Mouse (Mus musculus) brain, adult 2 months (tissue): Measurements from ENCODE around the gene Slc5a11.
A peak's percentile ranks its signal among the peaks of the same experiment; 100 is the strongest.

ENCODE experiments used
- DNase-seq: peaks from one replicate; pipeline ENCODE4 v3.0.0; 2011; ENCODE audit warnings: low read depth, low spot score

Gene Slc5a11

DNA sequence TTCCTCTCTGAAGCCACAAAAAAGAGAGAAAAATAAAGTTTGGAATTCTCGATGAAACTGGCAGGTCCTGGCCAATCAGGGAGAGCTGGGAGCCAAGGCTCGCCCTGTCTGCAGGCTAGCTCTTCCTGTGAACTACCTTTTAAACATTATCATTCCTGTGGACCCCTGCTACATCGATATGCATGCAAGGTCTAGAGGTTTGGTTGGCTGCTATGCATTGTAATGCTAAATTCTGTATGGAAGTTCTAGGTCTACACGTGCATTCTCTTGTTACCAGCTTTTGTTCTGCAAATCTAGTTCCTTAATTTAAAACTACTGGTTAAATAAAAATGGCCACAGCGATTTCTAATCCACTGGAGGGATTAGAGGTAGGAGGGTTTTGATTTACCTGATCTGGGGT is 3.1 kb upstream of the Slc5a11 start:
- no peak for DNase-seq

DNA sequence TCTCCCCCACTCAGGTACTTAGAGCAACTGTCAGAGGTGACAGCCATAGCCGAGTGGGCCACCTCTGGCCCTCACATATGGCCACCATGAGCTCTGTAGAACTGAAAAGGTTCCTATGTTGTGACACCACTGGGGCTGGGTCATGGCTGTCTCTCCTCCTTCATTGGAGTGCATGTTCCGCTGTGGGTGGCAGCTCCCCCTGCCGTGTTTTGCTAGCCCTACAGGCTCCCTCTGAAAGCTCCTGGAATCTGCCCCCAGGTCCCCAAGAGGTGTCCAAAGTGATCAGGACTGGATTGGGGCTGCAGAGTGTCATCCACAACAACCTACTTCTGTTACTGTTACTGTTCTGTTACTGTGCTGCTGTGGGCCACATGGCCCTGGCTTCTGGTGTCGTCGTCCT is 2.3 kb upstream of the Slc5a11 start:
- DNase-seq = no peak

DNA sequence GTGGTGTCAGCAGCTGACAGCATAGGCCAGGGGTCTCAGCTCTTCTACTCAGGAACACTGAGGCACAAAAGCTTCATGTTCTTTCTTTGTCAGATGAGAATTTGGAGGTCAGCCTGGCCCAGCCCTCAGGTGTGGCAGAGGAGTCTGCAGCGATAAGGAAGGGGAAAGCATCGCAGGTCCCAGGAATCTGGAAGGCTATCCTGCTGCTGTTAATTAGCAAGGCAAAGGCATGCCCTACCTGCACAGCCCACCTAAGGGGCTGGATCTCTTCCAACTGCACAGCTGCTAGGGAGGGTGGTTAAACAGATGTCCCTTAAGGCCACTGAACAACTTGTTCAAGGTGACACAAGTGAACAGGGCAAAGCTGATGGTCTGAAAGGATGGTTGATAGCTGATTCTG is 558 bp downstream of the Slc5a11 start:
- DNase-seq = no peak

DNA sequence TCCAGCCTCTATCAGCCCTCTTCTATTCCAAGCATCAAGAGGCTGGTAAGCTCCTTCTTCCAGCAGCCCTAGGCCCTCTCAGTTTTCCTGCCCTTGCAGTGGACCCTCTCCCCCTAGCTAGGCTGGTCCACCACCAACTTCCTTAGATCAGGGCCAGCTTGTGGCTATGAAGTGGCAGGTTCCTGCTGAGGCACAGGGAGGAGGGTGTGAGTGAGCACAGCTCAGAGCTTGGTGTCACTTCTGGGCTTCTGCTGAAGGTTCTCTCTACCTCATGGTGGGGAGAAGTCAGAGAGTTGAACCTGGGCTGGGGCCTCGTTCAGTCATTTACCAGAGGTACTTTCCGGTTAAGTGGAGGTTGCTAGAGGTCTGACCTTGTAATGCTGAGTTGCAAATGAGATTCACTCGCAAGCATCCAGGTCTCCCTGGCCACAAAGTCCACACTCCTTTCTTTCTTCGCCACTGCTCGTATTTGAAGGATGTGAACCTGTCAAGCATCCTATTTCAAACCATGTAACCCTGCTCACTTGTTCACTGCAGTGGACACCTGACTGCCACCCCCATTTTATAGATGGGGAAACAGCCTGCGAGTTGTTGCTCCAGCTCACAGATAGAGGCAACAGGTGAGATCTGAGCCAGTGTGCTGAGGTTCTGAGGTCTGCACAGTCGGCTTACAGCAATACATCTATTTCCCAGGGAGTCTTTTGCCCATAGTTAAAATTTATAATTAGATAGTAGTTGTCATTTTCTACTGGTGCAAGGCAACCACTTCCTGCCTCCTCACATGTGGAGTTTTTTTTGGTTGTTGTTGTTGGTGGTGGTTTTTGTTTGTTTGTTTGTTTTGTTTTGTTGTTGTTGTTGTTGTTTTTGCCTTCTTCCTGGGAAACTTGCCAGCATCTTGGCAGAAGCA is 3.1 kb downstream of the Slc5a11 start:
- DNase-seq = no peak

DNA sequence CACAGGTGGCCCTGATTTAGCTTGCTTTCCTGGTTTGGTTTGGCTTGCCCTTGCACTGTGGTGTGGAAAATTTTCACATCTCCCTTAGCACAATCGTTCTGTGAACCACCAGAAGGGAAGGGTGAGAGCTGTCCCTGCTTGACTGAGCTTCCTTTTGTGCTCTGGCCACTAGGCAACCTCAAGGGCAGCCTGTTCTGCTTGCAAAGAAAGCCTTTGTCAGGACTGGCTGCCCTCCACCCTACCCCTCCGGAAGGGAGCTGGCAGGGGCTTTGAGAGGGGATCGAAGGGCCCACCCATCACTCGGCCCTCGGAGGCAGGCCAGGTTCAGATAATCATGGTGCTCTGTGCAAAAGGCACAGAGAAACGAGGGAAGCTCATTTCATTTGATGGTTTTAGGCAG is 4.0 kb downstream of the Slc5a11 start:
- peak; percentile 92 for DNase-seq

- DNase-seq = peak; percentile 73
Observed at GRCm38 (mm10) chr7:123219781-123220632, 5.4 kb downstream of the Slc5a11 start.

- DNase-seq = no peak
Observed at GRCm38 (mm10) chr7:123220633-123220942, 6.0 kb downstream of the Slc5a11 start.

GRCm38 (mm10) chr7:123224076-123224475 is 9.5 kb downstream of the Slc5a11 start:
- DNase-seq = no peak

- DNase-seq = no peak
Observed at GRCm38 (mm10) chr7:123225159-123225558, 10.6 kb downstream of the Slc5a11 start.

GRCm38 (mm10) chr7:123235449-123235848 is 20.9 kb downstream of the Slc5a11 start:
- DNase-seq = no peak

- peak; percentile 71 for DNase-seq
Observed at GRCm38 (mm10) chr7:123238621-123239020, 24.0 kb downstream of the Slc5a11 start.

GRCm38 (mm10) chr7:123240064-123240463 is 25.5 kb downstream of the Slc5a11 start:
- no peak for DNase-seq

DNA sequence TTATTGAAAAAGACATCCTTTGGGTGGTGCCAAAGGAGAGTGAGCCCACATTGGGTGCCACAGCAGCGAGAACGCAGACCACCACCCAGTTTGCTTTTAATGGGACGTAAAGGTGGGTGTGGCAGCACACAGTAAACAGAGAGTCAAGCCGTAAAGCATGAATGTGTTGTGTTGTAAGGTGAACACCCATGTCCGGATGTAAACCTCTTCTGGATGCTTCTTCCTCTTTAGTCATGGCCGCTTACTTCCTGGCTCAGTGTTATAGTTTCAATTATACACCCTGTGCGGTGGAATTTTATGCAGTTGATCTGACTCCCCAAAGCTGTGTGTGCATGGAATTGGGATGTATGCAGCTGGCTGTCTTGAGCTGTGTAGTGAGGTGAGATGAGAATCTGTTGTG is 27.7 kb downstream of the Slc5a11 start:
- DNase-seq = no peak

DNA sequence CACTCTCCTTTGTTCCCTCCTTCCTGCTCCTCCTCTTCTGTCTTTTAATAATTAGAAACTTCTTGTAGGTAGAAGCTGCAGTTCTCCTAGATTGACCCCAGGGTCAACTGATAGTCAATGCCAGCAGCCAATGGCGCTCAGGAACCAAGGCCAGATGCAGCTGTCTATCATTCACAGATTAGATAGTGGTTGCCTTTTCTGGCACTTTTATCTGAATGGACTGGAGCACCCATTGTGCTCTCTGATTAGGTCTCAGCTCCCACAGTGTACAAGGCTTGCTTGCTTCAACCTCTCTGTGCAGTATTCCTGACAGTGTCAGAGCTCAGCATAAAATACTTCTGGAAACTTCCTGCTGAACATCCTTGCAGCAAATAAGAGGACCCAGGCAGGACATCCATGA is 30.3 kb downstream of the Slc5a11 start:
- no peak for DNase-seq

GRCm38 (mm10) chr7:123246504-123247084 is 32.0 kb downstream of the Slc5a11 start:
- DNase-seq = no peak

- no peak for DNase-seq
Observed at GRCm38 (mm10) chr7:123248166-123248565, 33.6 kb downstream of the Slc5a11 start.

- DNase-seq = no peak
Observed at GRCm38 (mm10) chr7:123251343-123251742, 36.8 kb downstream of the Slc5a11 start.

DNA sequence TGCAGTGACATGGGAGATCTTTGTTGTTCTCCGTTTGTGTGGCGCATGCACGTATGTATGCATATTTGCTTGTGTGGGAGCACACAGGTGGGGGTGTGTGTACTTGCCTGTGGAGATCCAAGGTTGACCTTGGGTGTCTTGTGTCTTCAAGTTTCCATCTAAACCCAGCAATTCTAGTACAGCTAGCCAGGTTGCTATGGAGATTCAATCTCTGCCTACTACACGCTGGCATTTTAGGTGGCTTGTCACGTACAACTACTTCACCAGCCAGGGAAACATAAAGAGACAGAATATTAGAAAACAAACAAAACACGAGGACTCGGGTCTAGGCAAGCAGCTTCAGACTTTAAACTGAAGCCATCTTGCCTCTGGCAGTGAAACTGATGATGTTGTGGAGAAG is 38.8 kb downstream of the Slc5a11 start:
- peak; percentile 64 for DNase-seq

- no peak for DNase-seq
Observed at GRCm38 (mm10) chr7:123254196-123254970, 39.8 kb downstream of the Slc5a11 start.

- DNase-seq = peak; percentile 58
Observed at GRCm38 (mm10) chr7:123258103-123258502, 43.5 kb downstream of the Slc5a11 start.

DNA sequence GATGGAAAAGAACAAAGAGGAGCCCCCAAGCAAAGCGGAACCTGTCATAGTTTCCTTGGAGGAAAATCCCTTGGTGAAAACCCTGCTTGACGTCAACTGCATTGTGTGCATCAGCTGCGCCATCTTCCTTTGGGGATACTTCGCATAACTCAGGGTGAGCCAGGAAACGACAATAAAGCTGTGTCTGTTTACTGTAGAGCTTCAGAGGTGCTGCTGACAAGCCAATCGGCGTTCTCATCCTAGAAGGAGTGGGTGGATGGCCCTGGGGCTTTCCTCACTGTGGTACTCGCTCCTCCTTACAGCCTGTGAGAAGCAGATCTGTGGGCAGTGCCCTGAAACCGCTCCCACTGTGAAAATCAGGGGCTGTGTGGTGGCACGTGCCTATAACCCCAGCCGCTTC is 58.5 kb downstream of the Slc5a11 start:
- DNase-seq = peak; percentile 17

DNA sequence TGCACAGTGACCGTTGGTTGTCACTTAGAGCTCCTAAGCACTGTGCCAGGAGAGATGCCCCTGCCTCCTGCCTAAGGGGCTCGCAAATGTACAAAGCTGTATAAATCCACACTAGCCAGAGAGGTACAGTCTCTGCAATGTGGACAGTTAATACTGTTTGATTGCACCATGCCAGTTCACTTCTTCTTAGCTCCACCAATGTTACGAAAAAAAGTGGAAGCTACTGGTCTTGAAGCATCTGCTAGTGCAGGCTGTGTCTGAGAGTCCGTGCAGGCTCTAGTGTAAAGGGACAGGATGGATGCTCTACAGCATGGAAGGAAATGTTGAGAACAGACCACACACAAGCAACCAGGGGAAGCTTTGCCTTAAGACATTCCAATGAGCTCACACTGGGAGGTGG is 62.0 kb downstream of the Slc5a11 start:
- no peak for DNase-seq
